Mouse (Mus musculus): Measurements from ENCODE around the gene Ovol1.

The Ovol1 gene

DNA sequence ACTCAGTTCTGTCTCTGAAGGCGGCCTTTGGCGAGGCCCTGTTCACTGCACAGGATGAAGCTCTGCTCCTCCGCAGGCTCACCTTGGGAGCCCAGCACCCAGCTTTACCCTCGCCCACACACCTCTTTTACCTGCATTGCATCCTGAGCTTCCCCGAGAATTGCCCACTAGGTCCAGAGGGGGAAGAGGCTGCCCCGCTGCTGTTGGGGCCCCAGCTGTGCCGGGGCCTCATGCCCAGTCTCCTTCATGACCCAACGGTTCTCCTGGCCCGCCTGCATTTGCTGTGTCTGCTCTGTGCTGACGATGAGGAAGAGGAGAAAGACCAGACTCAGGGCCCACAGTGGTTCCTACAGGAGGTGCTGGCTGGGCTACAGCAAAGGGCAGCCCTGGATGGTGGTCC lies 9.1 kb upstream of the Ovol1 start:
- in situ Hi-C loops (cut with MboI; ENCODE audit: unreplicated experiment in 2 of 2), result loop anchor here in 1 of 2 experiments (10.0 kb wide), 1 partner anchor 95 kb away; the partner anchor contains the start of gene Efemp2

DNA sequence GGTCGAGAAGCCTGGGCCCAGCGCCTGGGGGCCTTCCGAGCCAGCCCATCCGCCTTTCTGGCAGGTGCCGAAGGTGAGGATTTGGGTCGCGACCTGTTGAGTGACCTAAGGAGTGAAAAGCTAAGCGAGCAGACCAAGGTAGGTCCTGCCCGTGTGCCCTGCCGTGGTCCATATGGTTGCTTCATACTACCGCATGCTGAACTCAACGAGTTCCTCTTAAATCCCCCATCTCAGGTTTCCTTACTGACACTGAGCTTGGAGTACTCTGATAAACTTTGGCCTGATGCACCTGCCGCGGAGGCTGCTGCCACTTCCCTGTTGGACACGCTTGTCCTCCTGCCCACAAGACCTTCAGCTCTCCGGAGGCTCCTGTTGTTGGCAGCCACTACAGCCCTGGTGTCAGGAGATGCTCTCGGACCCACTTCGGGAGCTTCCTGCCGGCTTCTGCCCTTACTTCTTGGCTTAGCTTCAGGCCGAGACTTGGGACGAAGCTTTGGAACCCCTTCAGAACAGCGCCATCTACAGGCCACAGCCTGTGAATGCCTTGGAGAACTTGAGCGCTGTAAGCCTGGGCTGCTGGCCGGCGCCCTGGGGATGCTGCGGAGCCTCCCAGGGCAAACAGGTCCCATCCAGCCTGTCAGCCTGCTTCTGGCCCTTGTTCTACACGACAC lies 8.2 kb upstream of the Ovol1 start:
- in situ Hi-C loops (cut with MboI; ENCODE audit: unreplicated experiment in 2 of 2), result loop anchor here in 1 of 2 experiments (10.0 kb wide), 1 partner anchor 94 kb away; the partner anchor contains the start of gene Efemp2

DNA sequence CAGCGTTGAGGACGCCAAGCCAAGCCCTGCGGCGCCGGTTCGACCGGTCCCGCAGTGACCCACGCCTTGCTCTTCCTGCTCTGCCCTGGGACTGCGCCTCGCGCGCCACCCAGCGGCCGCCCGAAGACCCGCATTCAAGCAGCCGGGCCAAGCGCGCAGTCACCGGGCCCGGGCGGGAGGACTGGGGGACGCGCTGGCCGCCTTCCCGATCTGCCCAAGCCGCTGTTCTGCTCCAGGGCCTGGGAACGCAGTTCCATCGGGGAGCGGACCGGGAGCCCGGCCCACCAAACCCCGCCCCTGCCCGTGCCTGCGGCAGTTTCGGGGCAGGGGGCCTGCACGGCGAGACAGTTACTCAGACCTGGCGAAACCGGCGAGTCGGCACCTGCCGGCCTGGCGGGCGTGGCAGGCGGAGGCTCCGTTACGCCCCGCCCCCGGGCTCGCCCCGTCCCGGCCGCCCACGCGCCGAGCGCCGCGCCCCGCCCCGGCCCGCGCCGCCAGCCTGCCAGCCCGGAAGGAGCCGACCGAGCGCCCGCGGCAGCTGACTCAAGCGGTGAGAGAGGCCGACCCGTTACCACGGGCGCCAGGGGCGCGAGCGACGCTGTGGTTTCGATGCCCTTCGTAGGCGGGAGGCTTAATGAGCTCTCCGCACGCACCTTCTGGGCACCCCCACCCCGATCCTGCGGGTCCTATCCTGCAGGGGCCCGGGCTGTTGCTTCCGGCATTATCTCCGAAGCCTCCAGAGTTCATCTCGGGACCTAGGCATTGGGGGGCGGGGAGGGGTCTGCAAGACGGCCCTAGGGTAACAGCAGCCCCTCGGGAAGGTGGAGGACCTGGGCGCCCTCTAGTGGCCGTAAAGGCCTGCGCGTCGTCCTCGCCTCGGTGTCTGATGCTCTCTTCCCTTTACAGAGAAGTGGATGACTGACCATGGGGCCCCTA lies 7.4 kb upstream of the Ovol1 start, which contains the start of gene Ap5b1:
Ap5b1 (plus strand) TSS at position 492 of the 936 bp plus-strand sequence.
- in situ Hi-C loops (cut with MboI; ENCODE audit: unreplicated experiment in 2 of 2), result loop anchor here in 1 of 2 experiments (10.0 kb wide), 1 partner anchor 93 kb away; the partner anchor contains the start of gene Efemp2

DNA sequence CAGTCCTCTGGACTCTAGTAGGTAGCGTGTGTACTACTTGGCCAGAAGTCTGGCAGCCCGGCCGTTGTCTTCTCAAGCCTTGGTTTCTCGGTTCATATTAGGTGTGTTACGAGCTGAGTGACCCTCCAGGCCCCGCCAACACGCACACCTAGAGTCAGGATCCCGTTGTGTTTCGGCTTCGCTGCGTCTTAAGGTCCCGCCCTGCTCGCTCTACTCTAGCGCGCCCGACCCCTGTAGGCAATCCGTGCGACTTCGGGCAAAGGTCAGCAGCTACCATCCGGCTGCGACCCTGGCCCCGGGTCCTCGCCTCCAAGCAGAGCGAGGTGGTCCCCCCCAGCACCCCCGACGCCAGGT lies 6.7 kb upstream of the Ovol1 start:
- in situ Hi-C loops (cut with MboI; ENCODE audit: unreplicated experiment in 2 of 2), result loop anchor here in 1 of 2 experiments (10.0 kb wide), 1 partner anchor 92 kb away; the partner anchor contains the start of gene Efemp2

DNA sequence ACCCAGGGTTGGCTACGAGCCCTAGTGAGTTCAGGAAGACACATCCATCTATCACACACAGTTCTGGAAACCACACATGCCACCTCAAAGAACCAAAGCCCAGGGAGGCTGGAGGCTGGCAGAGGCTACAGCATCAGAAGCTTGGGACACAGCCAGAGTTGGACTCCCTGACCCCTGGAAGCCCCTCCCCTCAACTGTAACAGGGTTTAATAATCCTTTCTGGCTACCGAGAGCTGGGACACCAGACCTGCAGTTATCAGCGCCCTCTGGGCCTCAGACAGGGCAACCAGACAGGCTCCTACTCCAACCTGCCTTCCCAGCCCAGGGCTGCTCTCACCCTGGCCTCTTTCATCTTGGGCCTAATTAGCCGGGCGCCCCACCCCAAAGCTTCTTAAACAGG lies 5.9 kb upstream of the Ovol1 start:
- in situ Hi-C loops (cut with MboI; ENCODE audit: unreplicated experiment in 2 of 2), result loop anchor here in 1 of 2 experiments (10.0 kb wide), 1 partner anchor 92 kb away; the partner anchor contains the start of gene Efemp2

DNA sequence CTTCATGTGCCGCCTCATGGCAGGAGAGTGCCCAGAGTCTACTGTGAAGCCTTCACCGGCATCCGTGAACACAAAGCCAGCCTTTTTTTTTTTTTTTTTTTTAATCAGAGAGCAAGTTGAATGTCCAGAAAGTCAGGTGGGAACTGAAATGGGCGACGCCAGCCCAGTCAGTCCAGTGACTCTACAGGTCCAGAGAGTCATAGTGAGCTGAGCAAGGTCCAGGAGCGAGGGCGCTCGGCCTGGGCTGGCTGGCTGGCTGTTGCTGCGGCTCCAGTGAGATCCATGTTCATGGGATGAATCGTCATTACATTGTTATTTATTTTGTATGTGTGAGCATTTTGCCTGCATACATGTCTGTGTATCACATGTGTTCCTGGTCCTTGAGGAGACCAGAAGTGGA lies 2.3 kb upstream of the Ovol1 start:
- in situ Hi-C loops (cut with MboI; ENCODE audit: unreplicated experiment in 2 of 2), result loop anchor here (5.0 to 10.0 kb wide), 3 partner anchors 35 to 88 kb away; partner anchors contain the start of gene Efemp2 (in 1 of the 2)

DNA sequence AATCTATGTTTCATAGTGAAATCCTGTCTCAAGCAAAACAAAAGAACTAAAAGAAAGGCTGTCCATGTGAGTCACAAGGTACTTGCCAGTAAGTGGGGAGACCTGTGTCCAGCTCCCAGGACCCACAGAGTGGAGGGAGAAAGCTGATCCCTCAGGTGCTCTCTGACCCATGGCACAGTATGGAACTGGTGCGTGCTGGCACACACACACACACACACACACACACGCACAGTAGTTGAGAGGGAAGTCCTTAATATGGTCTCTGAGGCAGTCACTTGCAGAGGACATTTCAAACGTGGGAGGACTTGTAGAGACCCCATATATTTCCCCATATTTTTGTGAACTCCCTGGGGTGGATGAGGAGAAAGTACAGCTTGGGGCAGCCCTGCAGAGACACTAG lies 1.4 kb upstream of the Ovol1 start:
- in situ Hi-C loops (cut with MboI; ENCODE audit: unreplicated experiment in 2 of 2), result loop anchor here (5.0 to 10.0 kb wide), 3 partner anchors 35 to 87 kb away; partner anchors contain the start of gene Efemp2 (in 1 of the 2)

DNA sequence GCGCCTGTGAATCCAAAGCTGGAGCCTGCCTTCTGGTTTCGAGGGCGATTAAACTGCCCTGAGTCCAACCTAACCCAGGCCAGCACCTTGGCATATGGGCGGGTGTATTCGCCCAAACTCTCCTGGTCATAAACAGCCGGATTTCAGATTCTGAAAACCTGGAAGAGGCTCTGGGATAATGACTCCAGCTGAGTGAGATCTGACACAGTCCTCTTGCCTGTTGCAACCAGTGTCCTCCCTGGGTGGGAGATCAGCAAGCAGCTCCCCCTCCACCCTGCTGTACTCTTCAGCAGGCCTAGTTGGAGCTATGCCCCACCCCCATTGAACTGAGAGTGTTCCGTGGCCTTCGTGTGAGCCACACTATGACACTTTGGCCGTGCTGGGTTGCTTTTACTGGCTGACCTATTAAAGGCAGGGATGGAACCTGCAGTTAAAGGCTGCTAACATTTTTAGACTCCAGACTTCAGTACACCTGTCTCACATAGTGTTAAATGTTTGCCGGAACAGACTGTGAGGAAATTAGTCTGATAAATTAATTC lies 875 bp upstream of the Ovol1 start:
- in situ Hi-C loops (cut with MboI; ENCODE audit: unreplicated experiment in 2 of 2), result loop anchor here (5.0 to 10.0 kb wide), 3 partner anchors 34 to 87 kb away; partner anchors contain the start of gene Efemp2 (in 1 of the 2)

DNA sequence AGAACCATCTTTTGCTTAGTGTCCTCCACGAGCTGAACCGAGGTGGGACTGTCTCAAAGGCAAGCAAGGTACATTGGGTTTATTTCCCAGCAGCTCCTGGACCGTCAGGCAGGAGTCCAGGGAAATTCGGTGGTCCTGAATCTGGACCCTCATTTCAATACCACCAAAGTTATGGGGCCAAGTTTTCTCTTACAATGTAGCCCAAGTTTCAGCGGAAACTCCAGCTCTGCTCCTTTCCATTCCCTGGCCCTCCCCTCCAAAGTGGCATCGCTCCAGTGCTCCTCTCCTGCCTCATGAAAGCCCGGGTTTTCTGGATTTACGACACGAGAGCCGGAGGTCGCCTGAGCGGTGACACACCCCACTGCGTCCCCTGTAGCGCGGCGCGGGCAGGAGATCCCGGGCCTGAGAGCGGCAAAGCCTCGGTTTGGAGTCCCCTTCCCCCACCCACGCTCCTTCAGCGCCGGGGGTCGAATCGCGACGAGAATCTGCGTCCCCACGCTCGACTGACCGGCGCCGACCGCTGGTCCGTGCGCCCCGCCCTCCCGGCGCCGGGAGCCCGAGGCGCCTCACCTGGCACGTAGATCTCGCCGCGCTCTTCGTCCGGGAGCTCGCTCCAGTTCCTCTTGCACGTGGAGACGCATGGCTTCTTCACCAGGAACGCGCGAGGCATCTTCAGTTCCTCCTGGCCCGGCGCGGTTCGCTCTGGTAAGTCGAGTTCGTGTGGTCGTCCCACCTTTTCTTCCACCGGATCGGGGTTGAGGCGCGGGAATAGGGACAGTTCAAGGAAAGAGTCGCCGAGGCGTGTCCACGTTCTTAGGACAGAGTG lies 602 bp downstream of the Ovol1 start:
- in situ Hi-C loops (cut with MboI; ENCODE audit: unreplicated experiment in 2 of 2), result loop anchor here (5.0 to 10.0 kb wide), 3 partner anchors 33 to 85 kb away; partner anchors contain the start of gene Efemp2 (in 1 of the 2)

DNA sequence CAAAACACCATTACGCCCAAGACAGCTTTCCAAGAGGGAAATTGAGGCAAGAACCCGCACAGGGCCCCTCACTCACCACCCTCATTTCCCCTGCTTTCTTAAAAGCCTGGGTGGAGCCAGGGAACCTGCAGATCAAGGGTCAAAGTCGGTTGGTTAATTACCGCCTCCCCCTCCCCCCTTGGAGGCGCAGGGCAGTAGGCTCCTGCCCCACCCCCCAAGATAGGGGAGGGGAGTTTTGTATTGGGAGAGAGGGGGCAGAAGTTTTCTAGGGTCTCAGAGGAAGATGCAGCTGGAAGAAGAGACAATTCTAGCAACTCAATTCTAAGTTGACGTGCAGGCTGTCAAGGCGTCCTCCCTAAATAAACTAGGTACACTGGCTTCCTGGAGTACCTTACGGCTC lies 1.2 kb downstream of the Ovol1 start:
- in situ Hi-C loops (cut with MboI; ENCODE audit: unreplicated experiment in 2 of 2), result no loop called here

DNA sequence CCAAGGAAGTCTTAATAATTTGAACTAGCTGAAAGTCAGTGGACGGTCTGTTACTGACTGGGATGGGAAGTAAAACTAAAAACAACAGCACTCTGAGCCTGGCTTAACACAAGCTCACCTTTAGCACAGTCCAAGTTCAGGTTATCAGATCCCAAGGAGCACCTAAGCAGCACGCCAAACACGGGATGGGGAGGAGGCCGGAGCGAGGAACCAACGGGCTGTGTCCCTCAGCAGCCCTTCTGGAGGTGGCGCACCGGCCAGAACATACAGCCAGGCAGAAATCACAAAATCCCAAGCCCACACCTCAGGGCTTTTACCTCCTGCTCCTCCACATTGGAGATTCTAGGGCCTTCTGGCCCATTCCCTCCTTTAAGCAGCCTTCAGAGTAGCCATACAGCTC lies 1.7 kb downstream of the Ovol1 start:
- in situ Hi-C loops (cut with MboI; ENCODE audit: unreplicated experiment in 2 of 2), result no loop called here

DNA sequence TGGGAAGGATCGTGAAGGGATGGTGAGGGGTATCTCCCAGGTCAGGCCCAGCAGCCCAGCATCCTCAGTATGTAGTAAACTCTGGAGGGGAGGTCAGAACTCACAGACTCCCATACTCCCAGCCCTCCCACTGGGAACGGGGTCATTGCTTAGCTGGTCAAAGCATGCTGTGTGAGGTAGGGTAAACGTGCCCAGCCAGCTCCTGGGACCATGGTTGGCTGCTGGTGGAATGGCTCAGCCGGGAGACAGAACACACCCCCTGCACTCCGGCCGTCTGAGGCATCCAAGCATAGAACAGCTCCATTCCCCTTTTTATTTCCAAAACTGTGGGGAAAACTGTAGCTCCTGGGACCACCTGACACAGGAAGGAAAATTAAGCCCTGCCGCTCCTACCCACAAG lies 2.3 kb downstream of the Ovol1 start:
- in situ Hi-C loops (cut with MboI; ENCODE audit: unreplicated experiment in 2 of 2), result no loop called here

DNA sequence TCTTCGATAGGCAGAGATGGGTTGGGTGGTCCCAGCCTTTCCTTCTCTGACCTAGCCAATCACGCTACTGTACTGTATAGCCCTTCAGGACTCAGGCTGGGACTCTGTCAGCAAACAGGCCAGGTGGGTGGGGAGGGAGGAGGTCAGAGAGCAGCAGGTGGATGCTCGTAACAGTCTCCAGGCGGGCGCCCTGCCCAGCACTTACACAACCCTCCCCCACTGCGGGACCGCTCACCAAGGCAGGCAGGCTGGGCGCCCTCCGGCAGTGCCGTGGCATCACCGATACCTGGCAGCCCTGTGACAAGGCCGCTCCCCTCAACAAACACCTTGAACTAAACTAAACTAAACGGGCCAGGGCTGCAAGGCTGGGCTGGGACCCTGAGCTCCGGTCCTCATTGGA lies 6.2 kb downstream of the Ovol1 start:
- in situ Hi-C loops (cut with MboI; ENCODE audit: unreplicated experiment in 2 of 2), result no loop called here

DNA sequence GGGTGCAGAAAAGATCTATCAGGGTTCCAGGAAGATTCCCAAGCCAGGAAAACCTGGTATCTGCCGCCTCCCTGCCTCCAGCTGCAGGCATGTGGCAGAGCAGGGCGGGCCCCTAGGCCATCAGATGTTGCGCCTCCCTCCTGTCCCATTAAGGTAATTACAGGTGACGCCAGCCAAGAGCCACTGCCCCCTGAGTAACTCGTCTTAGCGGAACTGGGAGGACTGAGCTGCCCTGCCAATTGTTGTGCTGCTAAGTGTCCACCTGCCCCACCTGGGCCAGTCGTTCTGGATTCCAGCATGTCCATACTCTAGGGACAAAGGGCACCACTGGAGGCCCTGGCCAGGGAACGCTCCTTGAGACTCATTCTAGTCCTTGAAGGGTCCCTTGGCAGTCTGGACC lies 6.6 kb downstream of the Ovol1 start:
- in situ Hi-C loops (cut with MboI; ENCODE audit: unreplicated experiment in 2 of 2), result no loop called here

DNA sequence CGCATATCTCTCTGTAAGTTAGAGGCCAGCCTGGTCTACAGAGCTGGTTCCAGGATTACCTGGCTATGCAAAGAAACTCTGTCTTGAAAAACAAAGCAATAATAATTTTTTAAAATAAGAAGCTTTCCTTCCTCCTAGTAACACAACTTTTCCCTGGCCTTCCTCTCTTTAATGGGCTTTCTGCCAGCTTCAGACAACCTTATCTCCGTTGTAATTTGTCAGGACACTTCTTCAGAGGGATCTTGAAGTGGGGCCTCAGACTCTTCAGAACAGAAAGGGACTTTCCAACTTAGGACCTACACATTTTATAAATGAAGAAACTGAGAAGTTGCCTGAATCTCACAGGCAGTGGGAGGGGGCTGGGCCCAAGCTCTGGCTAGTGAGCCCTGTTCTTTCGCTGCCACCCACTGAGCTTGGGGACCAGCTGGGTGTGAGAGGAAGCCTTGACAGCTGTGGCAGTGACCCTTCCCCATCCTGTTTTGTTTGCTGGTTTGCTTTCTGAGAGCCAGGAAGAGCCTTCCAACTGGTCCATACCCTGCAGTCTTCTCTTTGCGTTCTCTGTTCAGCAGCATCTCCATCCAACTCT lies 12.9 kb downstream of the Ovol1 start:
- in situ Hi-C loops (cut with MboI; ENCODE audit: unreplicated experiment in 2 of 2), result no loop called here

DNA sequence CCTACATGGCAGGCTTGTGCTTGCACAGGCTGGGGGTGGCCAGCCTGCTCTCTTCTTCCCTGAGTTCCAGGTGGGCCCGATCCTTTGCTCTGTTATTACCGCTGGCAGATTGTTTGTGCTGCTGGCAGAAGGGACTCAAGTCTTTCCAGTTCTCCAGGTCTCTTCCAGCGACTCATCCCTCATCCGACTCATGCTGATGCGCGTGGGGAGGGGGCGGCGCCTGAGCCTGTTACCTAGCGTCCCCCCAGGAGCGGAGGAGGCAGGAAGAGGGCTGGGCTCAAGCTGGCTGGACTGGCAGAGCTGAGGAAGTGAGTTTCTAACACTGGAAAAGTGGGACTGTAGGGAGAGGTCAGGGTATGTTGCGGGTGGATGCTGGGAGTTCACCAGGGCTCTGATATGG lies 16.4 kb downstream of the Ovol1 start:
- in situ Hi-C loops (cut with MboI; ENCODE audit: unreplicated experiment in 2 of 2), result no loop called here

DNA sequence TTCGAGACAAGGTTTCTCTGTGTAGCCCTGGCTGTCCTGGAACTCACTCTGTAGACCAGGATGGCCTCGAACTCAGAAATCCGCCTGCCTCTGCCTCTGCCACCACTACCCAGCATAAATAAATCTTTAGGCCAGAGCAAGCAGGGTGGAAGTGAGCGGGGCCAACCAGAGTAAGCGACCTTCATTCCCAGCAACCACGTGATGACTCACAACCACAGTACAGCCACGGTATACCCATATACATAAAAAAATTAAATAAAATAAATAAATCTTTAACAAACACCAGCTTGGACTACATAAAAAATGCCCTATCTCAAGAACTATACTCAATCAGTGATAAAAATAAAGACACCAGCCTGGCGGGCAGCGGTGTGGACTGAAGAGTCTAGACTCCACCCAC lies 17.1 kb downstream of the Ovol1 start:
- in situ Hi-C loops (cut with MboI; ENCODE audit: unreplicated experiment in 2 of 2), result no loop called here

DNA sequence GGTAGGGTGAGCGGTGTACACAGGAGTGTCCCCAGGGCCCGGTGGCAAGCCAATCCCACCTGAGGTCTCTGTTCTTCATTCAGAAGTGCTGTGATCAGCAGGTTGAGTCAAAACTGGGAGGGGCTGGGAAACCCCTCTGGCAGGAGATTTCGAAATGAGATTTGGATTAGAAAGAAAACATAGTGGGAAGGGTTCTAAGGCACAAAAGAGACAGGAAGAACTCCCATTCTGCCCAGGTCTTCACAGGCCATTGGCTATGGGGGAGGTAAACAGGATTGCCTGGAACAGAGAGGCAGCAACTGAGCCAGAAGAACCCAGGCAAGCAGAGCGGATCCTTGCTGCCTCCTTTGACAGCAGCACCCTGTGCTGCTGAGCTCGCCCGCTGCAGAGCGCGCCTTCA lies 21.7 kb downstream of the Ovol1 start:
- in situ Hi-C loops (cut with MboI; ENCODE audit: unreplicated experiment in 2 of 2), result no loop called here

DNA sequence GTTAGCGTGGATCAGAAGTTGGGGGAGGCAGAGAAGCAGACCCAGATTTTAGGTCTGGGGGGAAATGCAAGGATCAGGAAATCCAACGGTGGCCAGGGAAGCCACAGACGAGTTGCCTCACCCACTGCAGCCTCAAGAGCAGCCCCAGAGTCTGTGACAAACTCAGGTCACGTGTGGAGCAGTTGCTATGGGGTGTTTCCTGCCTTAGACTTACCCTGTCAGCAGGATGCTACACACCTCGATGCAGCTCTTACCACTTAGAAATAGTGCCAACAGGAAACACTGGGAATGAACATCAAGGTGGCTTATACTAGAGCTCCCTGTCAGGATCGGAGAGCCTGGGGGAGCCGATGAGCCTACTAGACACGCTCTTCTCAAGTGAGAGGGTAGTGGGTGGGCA lies 27.9 kb downstream of the Ovol1 start:
- in situ Hi-C loops (cut with MboI; ENCODE audit: unreplicated experiment in 2 of 2), result loop anchor here (5.0 kb wide), 1 partner anchor 250 kb away; no protein-coding TSS in a partner anchor
